Mouse (Mus musculus): ENCODE data around the gene Lilrb4a. TPM values are rescaled to one million over a fixed set of nuclear protein-coding genes. Genes with fewer than 3 reads are reported as not detected.
"Not testable (repeated sequence)": the region's sequence is repeated elsewhere in the genome, so short reads cannot be mapped to it uniquely, and the experiment has no call there.

The Lilrb4a gene
- total RNA-seq (2014; rRNA removed) (0.60 and 1.7 TPM in 2 replicates), polyA plus RNA-seq (2015; fragmentation: Nextera tagmentation; extraction: Ambion mirVana) (1.1 and 1.3 TPM in 2 replicates)

DNA sequence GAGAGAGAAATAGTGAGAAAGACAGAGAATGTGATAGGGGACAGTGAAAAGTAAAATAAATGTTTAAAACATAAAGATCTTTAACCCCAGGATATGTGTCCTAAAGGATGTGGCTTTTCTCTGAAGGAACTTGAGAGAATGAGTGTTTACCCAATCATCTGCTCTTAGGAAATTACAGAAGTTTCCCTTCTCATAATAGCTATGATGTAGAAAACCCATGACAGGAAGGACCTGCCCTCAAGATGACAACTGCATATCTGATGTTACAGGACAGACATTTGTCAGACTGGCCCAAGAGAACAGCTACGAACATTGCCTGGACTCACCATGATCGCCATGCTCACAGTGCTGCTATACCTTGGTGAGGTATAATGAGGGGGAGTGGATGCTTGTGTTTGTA is at the start of gene Lilrb4a:
Gene Lilrb4a, plus strand, starts transcription at position 266 of the 400 bp plus-strand sequence.
- not testable (repeated sequence) for H3K9me3 ChIP-seq (ENCODE audit: low read length); H3K4me2 ChIP-seq (ENCODE audit: low read depth, low read length, poor library complexity, severe bottlenecking)

DNA sequence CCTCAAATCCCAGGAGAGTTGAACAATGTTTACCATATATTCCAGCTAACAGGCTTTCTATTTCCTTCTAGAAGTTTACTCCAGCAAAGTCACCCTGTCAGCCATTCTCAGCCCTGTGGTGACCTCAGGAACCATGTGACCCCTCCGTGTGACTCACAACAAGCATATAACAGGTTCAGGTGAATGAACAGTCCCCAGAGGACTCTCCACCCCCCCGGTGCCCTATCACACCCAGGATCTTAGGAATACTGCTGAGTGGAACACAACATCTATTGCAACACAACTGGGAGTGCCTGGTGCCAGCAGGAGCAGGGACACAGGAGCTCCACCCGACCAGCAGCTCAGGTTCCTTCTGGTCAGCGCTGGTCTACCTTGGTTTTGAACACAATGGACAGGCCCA is 39.1 kb upstream of the Lilrb4a start:
- Histone ChIP-seq H3K4me1 (ENCODE audit: insufficient read depth, low read length) (no peaks in the 10 kb centered on the region), H3K36me3 (ENCODE audit: insufficient read depth, low read length) (no peaks in the 10 kb centered on the region), H3K27me3 (ENCODE audit: insufficient read depth, low read length) (no peaks in the 10 kb centered on the region), H3K4me2 (ENCODE audit: low read depth, low read length, poor library complexity, severe bottlenecking) (no peak overlapping the region), H3K9me3 (ENCODE audit: low read length) (no peaks in the 10 kb centered on the region), H3K27ac (ENCODE audit: low read depth, low read length) (no peak overlapping the region), H3K4me3 (ENCODE audit: low read depth, low read length) (no peak overlapping the region), H3K9ac (replicated peaks; ENCODE audit: low read length, poor library complexity, severe bottlenecking) (no peak overlapping the region)
- ATAC-seq (ENCODE audit: low FRiP score) (no peak), DNase-seq (ENCODE audit: low spot score) (no peak)
- WGBS: 76% methylated on average over 4 of the region's 4 CpGs
- TF ChIP-seq CTCF (IDR thresholded peaks at IDR 0.05): no peak

More for the DNA sequence above, at the start of gene Lilrb4a:
- H3K27me3 ChIP-seq (ENCODE audit: insufficient read depth, low read length); ATAC-seq (ENCODE audit: low FRiP score); H3K9ac ChIP-seq (replicated peaks; ENCODE audit: low read length, poor library complexity, severe bottlenecking); DNase-seq (ENCODE audit: low spot score); H3K27ac ChIP-seq (ENCODE audit: low read depth, low read length); H3K4me3 ChIP-seq (ENCODE audit: low read depth, low read length); H3K36me3 ChIP-seq (ENCODE audit: insufficient read depth, low read length); H3K4me1 ChIP-seq (ENCODE audit: insufficient read depth, low read length): not testable (repeated sequence)
- WGBS: no CpG with 5 or more reads among the region's 2 CpGs

DNA sequence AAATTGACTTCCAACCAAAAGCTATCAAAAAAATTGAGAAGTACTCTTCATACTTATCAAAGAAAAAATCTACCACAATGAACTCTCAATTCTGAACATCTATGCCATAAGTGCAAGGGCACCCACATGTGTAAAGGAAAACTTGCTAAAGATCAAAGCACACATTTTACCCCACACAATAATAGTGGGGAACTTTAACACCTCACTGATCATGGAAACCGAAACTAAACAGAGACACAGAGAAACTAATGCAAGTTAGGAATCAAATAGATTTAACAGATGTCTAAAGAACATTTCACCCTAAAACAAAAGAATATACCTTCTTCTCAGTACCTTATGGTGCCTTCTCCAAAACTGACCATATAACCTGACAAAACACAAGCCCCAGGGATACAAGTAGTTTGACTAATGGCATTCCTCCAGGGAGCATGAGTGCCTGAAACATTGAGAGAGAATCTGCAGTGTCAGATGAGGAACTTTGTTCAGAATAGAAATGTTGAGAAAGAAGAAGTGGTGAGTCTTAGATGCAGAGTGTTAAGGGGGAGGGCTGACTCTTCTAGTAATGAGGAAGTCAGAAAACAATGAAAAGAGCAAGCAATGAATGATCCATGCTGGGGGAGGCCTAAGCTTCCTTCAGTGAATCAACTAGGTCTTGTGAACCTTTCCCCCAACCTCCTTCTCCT is 37.0 kb upstream of the Lilrb4a start:
- WGBS: 85% methylated on average over 1 of the region's 1 CpGs
- no peak for TF ChIP-seq CTCF (IDR thresholded peaks at IDR 0.05)

DNA sequence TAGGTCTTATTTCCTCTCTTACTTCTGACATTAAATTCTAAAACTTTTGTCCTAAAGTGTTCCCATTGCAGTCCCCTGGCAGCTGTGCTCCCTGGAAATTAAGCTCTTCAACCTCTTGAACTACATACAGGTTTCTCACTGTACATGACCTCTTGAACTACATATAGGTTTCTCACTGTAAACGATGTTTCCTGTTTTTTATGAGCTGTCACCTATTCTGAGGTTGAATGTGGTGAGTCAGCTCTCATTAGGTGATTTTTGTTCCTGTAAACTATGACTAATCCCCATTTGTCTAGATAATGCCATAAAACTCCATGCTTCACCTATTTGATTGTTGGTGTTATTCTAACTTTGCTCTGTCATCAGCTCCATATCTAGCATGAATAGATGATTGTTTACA is 36.4 kb upstream of the Lilrb4a start:
- no peak overlapping the region for H3K4me2 ChIP-seq (ENCODE audit: low read depth, low read length, poor library complexity, severe bottlenecking)
- WGBS: 71% methylated on average over 1 of the region's 1 CpGs
- DNase-seq (ENCODE audit: low spot score) (no peak), ATAC-seq (ENCODE audit: low FRiP score) (no peak)
- H3K4me1 ChIP-seq (ENCODE audit: insufficient read depth, low read length): no peaks in the 10 kb centered on the region
- H3K4me3 ChIP-seq (ENCODE audit: low read depth, low read length): no peak overlapping the region
- no peaks in the 10 kb centered on the region for H3K36me3 ChIP-seq (ENCODE audit: insufficient read depth, low read length)
- H3K27me3 ChIP-seq (ENCODE audit: insufficient read depth, low read length): no peaks in the 10 kb centered on the region
- H3K9ac ChIP-seq (replicated peaks; ENCODE audit: low read length, poor library complexity, severe bottlenecking): no peak overlapping the region
- H3K27ac ChIP-seq (ENCODE audit: low read depth, low read length): no peak overlapping the region
- no peaks in the 10 kb centered on the region for H3K9me3 ChIP-seq (ENCODE audit: low read length)
- no peak for TF ChIP-seq CTCF (IDR thresholded peaks at IDR 0.05)

More for the DNA sequence above, 37.0 kb upstream of the Lilrb4a start:
- Histone ChIP-seq H3K9me3 (ENCODE audit: low read length) (no peaks in the 10 kb centered on the region), H3K4me3 (ENCODE audit: low read depth, low read length) (no peak overlapping the region), H3K27me3 (ENCODE audit: insufficient read depth, low read length) (no peaks in the 10 kb centered on the region), H3K4me1 (ENCODE audit: insufficient read depth, low read length) (no peaks in the 10 kb centered on the region), H3K27ac (ENCODE audit: low read depth, low read length) (no peak overlapping the region), H3K36me3 (ENCODE audit: insufficient read depth, low read length) (no peaks in the 10 kb centered on the region), H3K9ac (replicated peaks; ENCODE audit: low read length, poor library complexity, severe bottlenecking) (no peak overlapping the region), H3K4me2 (ENCODE audit: low read depth, low read length, poor library complexity, severe bottlenecking) (no peak overlapping the region)
- DNase-seq (ENCODE audit: low spot score) (no peak), ATAC-seq (ENCODE audit: low FRiP score) (no peak)

DNA sequence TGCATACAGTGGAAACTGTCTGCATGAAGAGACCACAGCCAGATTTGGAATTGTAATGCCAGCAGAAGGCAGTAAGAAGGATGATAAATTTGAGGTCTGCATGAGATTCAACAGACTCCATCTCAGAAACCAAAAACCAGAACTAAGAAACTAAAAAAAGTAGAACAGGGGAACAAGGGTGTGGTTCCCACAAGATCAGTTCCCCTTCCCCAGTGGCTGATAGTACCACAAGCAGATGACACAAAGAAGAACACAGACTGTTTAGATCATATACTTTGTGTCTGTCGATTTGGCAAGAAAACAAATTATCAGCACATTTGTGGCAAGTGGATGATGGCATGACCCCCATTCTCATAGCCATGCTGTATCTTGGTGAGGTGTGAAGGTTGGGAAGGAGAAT is 35.0 kb upstream of the Lilrb4a start:
- Histone ChIP-seq H3K27ac (ENCODE audit: low read depth, low read length) (no peak overlapping the region), H3K27me3 (ENCODE audit: insufficient read depth, low read length) (no peaks in the 10 kb centered on the region), H3K4me2 (ENCODE audit: low read depth, low read length, poor library complexity, severe bottlenecking) (no peak overlapping the region), H3K4me3 (ENCODE audit: low read depth, low read length) (no peak overlapping the region), H3K9ac (replicated peaks; ENCODE audit: low read length, poor library complexity, severe bottlenecking) (no peak overlapping the region), H3K4me1 (ENCODE audit: insufficient read depth, low read length) (no peaks in the 10 kb centered on the region), H3K9me3 (ENCODE audit: low read length) (no peaks in the 10 kb centered on the region), H3K36me3 (ENCODE audit: insufficient read depth, low read length) (no peaks in the 10 kb centered on the region)
- 97% methylated on average over 1 of the region's 1 CpGs for WGBS
- ATAC-seq (ENCODE audit: low FRiP score): no peak
- no peak for TF ChIP-seq CTCF (IDR thresholded peaks at IDR 0.05)
- DNase-seq (ENCODE audit: low spot score): no peak

DNA sequence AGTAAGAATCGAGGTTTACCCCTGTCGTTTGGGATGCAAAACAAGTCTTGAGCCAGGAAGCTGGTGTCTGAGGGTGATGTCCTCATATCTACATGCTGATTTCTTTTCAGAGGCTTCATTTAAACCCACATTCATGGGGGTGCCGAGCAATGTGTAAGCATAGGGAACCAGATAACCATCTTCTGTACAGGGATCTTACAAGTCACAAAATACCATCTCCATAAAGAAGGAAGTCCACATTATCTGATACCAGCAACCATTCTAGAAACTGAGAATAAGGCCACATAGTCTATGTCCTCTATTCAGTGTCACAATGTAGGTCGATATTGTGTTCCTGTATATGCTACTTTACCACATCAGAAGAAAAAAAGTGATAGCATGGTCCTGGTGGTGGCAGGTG is 34.4 kb upstream of the Lilrb4a start:
- no peaks in the 10 kb centered on the region for H3K9me3 ChIP-seq (ENCODE audit: low read length)
- no peaks in the 10 kb centered on the region for H3K36me3 ChIP-seq (ENCODE audit: insufficient read depth, low read length)
- H3K4me2 ChIP-seq (ENCODE audit: low read depth, low read length, poor library complexity, severe bottlenecking): no peak overlapping the region
- H3K27me3 ChIP-seq (ENCODE audit: insufficient read depth, low read length): no peaks in the 10 kb centered on the region
- ATAC-seq (ENCODE audit: low FRiP score) (no peak), DNase-seq (ENCODE audit: low spot score) (no peak)
- 83% methylated on average over 4 of the region's 4 CpGs for WGBS
- TF ChIP-seq CTCF (IDR thresholded peaks at IDR 0.05): no peak
- no peaks in the 10 kb centered on the region for H3K4me1 ChIP-seq (ENCODE audit: insufficient read depth, low read length)
- H3K4me3 ChIP-seq (ENCODE audit: low read depth, low read length): no peak overlapping the region
- H3K9ac ChIP-seq (replicated peaks; ENCODE audit: low read length, poor library complexity, severe bottlenecking): no peak overlapping the region
- no peak overlapping the region for H3K27ac ChIP-seq (ENCODE audit: low read depth, low read length)

DNA sequence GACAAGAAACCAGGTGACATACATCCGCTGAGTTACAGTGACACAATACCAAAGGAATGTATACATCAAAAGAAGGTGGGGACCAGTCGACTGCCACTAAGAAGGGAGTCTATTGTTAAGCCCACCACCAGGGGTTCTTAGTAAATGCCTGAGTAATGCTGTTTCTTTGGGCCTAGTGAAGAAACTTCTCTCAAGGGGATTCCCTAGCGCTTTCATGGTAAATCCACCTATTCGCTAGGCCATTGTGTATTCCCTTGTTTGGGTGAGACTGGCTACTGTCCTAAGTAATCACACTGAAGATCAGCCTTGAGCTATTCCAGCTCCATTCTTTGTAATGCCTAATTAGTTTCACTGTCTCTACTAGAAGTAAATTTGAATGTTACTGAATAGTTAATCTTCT is 27.0 kb upstream of the Lilrb4a start:
- H3K4me3 ChIP-seq (ENCODE audit: low read depth, low read length); H3K4me1 ChIP-seq (ENCODE audit: insufficient read depth, low read length); H3K36me3 ChIP-seq (ENCODE audit: insufficient read depth, low read length); H3K9ac ChIP-seq (replicated peaks; ENCODE audit: low read length, poor library complexity, severe bottlenecking); H3K27ac ChIP-seq (ENCODE audit: low read depth, low read length); H3K9me3 ChIP-seq (ENCODE audit: low read length); H3K4me2 ChIP-seq (ENCODE audit: low read depth, low read length, poor library complexity, severe bottlenecking); H3K27me3 ChIP-seq (ENCODE audit: insufficient read depth, low read length); ATAC-seq (ENCODE audit: low FRiP score); DNase-seq (ENCODE audit: low spot score): not testable (repeated sequence)
- WGBS: 27% methylated on average over 4 of the region's 4 CpGs

DNA sequence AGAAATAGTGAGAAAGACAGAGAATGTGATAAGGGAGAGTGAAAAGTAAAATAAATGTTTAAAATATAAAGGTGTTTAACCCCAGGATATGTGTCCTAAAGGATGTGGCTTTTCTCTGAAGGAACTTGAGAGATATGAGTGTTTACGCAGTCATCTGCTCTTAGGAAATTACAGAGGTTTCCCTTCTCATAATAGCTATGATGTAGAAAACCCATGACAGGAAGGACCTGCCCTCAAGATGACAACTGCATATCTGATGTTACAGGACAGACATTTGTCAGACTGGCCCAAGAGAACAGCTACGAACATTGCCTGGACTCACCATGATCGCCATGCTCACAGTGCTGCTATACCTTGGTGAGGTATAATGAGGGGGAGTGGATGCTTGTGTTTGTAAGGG is 10.4 kb upstream of the Lilrb4a start, which contains the start of the genes Gm49339 and Lilr4b:
Gene Gm49339, plus strand, starts transcription at position 216 of the 400 bp plus-strand sequence.
Gene Lilr4b, plus strand, starts transcription at position 236 of the 400 bp plus-strand sequence.
- WGBS: 97% methylated on average over 1 of the region's 3 CpGs
- H3K9me3 ChIP-seq (ENCODE audit: low read length); H3K9ac ChIP-seq (replicated peaks; ENCODE audit: low read length, poor library complexity, severe bottlenecking); H3K4me2 ChIP-seq (ENCODE audit: low read depth, low read length, poor library complexity, severe bottlenecking); ATAC-seq (ENCODE audit: low FRiP score); H3K4me3 ChIP-seq (ENCODE audit: low read depth, low read length); H3K27me3 ChIP-seq (ENCODE audit: insufficient read depth, low read length); DNase-seq (ENCODE audit: low spot score); H3K27ac ChIP-seq (ENCODE audit: low read depth, low read length); H3K36me3 ChIP-seq (ENCODE audit: insufficient read depth, low read length); H3K4me1 ChIP-seq (ENCODE audit: insufficient read depth, low read length): not testable (repeated sequence)
